Mouse (Mus musculus) heart, adult 9 months (tissue): Measurements from ENCODE around the gene Hist1h3e.
"Not testable (repeated sequence)": the region's sequence is repeated elsewhere in the genome, so short reads cannot be mapped to it uniquely, and the experiment has no call there.

Experiments used
- DNase-seq, 2 experiments: peaks; one replicate each; pipeline ENCODE4 v3.0.0; 2022; ENCODE audit warnings: low spot score in 2 of 2

The Hist1h3e gene

DNA sequence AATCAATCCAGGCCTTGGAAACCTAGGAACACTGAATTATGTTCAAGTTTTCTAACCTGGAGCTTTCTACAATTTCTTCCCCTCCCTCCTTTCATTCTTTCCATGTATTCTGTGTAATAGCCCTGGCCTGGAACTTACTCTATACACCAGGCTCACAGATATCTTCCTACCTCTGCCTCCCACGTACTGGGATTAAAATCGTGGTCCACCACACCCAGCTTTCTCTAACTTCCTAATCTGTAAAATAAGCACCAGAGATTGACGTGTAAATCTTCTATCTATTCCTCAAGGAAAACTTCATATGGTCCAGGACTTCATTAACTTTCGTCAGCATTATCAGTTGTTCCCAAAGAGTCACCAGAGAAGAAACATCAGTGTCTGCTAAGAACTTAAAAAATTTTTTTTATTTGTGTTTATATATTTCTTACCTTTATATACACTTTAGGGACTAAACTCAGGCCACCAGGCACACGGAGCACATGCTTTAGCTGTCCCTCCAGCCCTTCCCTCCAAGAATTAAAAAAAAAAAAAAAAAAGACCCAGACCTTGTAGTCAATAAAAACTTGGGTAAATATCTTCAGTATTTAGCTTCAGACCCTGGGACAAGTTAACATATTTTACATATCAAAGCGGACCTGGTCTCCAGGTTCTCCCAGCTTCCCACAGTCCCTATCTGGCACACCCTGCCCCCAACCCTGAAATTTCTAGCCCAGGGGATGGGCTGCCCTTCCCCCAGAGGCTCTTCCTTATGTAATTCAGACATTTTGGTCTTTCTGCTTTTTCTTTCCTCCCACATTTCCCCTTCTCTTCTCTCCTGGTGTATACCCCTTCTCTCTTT lies 20.3 kb upstream of the Hist1h3e start:
- DNase-seq, result no peak

DNA sequence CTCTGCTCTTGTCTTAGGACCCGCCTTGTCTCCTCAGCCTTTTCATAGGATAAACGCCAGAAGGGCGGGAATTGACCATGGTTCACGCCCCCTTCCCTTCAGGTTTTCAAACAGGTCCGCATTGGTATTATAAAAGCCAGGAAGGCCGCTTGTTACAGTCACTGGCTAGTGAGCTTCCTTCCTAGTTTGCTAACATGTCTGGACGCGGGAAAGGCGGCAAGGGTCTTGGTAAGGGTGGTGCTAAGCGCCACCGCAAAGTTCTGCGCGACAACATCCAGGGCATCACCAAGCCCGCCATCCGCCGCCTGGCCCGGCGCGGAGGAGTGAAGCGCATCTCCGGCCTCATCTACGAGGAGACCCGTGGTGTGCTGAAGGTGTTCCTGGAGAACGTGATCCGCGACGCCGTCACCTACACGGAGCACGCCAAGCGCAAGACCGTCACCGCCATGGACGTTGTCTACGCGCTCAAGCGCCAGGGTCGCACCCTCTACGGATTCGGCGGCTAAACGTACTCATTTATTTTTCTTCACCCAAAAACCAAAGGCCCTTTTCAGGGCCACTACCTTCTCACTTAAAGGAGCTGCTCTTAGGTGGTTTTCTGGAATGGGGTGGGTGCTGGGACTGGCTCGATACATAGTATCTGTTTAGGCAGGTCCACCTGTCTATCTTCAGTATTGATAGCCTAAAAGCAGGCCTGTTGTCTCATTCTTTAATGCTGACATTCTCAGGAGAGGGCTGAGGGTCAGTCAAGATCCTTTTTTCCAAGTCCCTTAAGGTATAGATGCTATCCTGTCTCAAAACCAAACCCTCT lies 19.4 kb upstream of the Hist1h3e start, which contains the start of gene Hist1h4d:
Hist1h4d (plus strand) TSS at position 191 of the 811 bp plus-strand sequence.
- peak; percentile 99 to 100 for DNase-seq

DNA sequence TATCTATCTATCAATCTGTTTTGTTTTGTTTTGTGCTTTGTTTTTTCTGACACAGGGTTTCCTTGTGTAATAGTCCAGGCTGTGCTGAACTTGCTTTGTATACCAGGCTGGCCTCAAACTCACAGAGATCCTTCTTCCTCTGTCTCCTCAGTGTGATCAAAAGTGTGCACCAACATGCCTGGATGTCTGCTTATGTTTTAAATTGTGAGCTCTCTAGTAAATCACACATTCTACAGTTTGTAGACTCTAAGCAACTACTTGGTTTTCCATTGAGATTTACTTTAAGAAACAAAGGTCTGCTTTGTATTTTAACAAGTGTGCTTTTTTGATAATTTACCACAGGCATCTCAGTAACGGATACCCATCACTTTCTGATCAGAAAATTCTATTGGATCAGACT lies 15.7 kb upstream of the Hist1h3e start:
- no peak for DNase-seq

DNA sequence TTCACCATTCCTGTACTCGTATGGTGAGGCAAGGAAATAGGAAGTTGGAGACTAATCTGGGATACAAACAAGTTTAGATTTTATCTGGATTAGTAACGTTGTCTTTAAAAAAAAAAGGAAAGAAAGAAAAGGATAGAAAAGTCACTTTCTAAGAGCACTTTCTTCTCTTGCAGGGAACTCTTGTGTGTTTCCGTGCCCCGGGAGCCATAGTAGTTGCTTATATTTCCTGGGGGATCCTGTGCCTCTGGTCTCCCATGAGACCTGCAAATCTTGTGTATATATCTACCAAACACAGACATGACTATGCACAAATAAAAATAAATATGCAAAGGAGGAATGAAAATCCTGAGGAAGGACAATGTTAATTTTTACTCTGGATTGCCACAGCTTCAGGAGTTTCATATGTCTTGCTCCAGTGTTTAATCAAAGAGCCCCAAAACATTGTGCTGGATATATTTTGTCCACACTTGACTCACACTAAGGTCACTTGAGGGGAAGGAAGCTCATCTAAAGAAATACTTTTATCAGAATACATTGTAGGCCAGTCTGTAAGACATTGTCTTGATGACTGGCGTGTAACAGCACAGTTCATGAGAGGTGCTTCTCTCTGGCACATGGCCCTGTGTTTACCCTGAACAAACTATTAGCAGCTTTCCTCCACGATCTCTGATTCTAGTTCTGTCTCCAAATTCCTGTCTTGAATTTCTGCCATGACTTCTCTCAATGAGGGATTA lies 14.9 kb upstream of the Hist1h3e start:
- DNase-seq, result no peak

DNA sequence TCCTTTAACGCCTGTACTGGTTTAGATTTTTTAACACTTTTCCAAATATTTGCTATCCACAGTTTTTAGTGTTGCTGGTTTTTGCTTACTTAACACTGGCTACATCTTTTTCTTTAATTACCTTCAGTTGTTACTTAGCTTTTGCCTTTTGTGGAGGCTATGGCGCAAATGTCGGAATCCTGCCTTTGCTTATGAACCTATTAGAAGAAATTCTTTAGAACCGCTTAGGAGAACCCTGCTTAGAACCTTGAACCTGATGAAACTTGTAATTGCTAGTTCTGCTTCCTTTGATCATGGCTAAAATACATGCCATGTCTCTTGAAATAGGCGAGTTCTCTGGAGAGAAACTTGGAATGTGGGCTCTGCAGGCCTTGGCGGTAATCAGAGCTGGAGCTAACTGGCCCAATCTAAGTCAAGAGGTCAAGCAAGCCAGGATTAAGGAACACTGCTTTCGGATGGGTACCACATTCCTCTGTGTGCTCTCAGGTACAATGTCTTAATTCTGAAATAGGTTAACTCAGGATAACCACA lies 14.2 kb upstream of the Hist1h3e start:
- DNase-seq, result no peak

DNA sequence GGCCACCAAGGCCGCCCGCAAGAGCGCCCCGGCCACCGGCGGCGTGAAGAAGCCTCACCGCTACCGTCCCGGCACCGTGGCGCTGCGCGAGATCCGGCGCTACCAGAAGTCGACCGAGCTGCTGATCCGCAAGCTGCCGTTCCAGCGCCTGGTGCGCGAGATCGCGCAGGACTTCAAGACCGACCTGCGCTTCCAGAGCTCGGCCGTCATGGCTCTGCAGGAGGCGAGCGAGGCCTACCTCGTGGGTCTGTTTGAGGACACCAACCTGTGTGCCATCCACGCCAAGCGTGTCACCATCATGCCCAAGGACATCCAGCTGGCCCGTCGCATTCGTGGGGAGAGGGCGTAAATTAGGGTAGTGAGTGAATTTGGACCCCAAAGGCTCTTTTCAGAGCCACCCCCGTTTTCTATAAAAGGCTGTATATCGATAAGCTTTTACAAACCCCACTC lies 13.7 kb upstream of the Hist1h3e start:
- DNase-seq, result not testable (repeated sequence)

DNA sequence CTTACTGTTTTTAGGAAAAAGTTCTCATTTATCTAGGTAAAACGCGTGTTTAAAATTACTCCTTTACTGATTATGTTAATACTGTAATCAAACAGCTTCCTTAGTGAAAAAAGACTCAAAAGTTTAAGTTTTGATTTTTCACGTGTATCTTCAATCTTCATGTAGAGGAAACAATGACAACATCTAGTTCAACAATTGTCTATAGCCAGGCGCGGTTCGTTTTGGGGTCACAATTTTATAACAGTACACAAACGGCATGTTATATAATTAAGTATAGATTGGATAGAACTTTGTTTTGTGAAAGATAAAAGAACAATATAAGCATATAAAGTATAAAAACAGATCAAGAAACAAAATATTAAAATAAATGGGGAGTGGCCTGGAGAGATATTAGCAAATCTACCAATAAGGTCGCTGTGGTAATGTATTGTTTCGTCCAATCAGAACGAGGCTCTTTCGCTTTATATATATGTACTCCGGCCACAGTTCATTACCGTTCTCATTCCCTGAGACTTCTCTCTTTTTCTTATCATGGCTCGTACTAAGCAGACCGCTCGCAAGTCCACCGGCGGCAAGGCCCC lies 13.2 kb upstream of the Hist1h3e start, which contains the start of gene Hist1h3d:
Hist1h3d (plus strand) TSS at position 493 of the 581 bp plus-strand sequence.
- peak; percentile 57 to 78 for DNase-seq

DNA sequence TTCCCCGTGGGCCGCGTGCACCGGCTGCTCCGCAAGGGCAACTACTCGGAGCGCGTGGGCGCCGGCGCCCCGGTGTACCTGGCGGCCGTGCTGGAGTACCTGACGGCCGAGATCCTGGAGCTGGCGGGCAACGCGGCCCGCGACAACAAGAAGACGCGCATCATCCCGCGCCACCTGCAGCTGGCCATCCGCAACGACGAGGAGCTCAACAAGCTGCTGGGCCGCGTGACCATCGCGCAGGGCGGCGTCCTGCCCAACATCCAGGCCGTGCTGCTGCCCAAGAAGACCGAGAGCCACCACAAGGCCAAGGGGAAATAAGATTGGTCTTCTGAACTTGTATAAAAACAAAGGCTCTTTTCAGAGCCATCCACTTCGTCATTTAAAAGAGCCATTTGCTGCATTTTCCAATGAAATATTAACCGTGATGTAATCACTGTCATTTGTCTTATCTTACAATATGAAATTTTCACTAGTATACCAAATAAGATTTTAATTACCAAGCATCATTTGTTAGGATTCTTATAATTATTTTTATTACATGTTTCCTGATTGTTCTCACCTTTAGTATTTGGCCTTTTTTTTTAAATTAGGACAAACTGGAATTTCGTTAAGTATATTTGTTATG lies 12.5 kb upstream of the Hist1h3e start:
- not testable (repeated sequence) for DNase-seq

DNA sequence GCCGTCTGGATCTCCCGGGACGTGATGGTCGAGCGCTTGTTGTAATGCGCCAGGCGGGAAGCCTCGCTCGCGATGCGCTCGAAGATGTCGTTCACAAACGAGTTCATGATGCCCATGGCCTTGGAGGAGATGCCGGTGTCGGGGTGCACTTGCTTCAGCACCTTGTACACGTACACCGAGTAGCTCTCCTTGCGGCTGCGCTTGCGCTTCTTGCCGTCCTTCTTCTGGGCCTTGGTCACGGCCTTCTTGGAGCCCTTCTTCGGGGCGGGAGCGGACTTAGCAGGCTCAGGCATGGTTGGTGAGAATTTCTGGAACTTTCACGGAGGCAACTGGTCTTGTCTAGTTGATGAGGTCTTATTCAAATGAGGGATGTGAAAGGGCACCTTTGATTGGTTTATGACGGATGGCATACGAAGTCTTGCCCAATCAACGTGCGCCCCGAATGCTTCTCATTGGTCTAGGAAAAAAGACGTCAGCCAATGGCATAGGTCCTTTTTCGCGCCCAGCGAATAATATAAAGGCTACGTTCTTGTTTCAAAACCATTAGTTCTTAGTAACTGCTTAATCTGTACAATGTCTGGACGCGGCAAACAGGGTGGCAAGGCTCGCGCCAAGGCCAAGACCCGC lies 11.8 kb upstream of the Hist1h3e start, which contains the start of the genes Hist1h2bf and Hist1h2ad:
Hist1h2bf (minus strand) TSS at position 299 of the 627 bp plus-strand sequence.
Hist1h2ad (plus strand) TSS at position 484 of the 627 bp plus-strand sequence.
- DNase-seq, result peak; percentile 89 to 95

DNA sequence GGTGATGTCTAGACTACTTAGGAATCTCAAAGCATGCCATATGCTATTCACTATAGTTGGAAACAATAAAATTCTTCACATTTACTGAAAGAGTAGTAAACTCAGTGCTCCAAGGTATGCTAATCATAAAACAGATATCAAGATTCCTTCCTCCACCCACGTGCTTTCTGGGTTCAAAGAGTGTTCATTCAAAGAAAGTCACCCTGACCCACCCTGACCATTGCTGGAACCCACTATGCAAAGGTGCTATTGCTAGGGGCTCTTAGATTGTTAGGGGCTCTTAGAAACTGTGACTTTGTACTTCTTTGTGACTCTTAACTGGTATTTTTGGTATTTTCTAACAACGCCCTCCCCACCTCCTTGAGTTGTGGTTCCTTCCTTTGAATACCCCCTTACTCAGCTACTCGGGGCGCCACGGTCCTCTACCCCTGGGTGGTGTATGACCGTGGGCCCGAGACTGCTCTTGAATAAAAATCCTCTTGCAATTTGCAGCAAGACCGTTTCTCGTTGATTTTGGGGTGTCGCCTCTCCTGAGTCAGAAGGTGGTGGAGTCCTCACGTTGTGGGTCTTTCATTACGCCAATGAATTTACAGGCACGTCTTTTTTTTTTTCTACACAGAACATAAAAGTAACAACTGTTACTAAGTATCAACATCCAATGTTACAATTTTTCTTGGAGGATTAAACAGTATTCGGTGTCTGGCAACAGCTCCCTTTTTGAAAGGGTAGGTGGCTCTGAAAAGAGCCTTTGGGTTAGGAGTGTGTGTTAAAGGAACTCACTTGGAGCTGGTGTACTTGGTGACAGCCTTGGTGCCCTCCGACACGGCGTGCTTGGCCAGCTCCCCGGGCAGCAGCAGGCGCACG lies 11.1 kb upstream of the Hist1h3e start:
- DNase-seq, result not testable (repeated sequence)

DNA sequence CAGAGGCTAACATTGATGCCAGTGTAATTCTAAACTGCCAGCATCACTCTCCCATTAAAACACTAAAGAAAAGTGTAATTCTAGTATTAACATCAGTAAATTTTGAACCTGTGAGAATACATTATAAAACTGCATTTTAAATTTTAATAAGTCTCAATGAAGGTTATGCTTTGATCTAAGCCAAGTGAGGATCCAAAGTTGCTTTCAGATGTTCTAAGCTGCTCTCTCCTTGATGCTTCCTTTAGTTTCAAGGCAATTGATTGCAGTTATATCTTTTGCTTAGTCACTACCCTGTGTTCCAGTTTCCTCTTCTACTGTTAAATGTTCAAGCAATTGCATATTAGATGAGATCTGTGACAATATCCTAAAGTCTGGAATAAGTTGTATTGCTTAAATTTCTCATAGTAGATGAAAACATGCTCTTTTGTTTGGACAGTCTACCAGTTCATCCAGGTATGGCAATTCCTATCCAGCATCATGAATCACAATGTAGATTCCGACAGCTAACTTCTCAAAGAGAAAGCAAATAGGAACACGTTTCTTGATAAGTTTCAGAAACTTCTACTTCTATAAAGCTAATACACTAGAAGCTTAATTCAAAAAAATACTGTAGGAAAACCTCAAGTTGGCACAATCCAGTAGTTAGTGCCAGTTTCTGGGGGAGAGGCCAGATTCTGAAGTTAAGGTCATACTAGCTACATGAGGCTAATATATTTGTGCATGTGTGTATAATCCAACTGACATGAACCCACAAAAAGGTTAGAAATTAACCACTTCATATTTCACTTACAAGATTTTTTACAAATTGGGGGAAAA lies 10.3 kb upstream of the Hist1h3e start:
- DNase-seq, result no peak

DNA sequence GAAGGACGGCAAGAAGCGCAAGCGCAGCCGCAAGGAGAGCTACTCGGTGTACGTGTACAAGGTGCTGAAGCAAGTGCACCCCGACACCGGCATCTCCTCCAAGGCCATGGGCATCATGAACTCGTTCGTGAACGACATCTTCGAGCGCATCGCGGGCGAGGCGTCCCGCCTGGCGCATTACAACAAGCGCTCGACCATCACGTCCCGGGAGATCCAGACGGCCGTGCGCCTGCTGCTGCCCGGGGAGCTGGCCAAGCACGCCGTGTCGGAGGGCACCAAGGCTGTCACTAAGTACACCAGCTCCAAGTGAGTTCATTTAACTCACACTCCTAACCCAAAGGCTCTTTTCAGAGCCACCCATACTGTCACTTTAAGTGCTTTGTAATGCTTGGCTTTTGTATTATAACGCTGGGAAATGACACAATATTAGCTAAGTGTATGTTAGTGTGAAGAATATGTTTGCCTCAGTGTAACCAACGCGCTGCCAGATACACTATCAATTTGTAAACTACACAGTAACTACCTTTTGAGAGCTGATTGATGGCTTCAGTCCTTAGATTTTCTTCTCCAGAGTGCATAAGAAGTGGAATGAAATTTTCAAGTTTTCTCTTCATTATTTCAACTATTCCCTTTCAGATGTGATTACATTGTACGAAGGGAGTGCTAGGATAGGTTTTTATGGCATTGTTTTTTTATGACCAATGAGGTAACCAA lies 9.5 kb upstream of the Hist1h3e start:
- DNase-seq, result not testable (repeated sequence)

DNA sequence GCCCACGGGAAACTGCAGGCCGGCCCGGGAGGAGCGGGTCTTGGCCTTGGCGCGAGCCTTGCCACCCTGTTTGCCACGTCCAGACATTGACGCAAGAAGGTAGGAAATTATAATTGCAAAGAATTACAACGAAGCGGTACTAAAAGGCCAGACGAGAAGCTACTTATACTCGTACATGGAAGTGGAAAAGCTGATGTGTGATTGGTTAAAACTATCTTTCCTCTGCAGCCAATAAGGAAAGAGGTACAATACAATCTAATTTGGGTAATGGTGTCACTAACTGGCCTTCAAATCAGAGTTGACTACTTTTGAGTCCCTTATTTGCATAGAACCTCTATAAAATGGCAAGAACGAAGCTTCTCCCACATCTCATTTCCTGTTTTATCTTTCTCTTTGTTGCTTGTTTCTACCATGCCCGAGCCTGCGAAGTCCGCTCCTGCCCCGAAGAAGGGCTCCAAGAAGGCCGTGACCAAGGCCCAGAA lies 8.9 kb upstream of the Hist1h3e start, which contains the start of the genes Hist1h2ae and Hist1h2bg:
Hist1h2ae (minus strand) TSS at position 199 of the 482 bp plus-strand sequence.
Hist1h2bg (plus strand) TSS at position 375 of the 482 bp plus-strand sequence.
- DNase-seq, result peak; percentile 85 to 94

DNA sequence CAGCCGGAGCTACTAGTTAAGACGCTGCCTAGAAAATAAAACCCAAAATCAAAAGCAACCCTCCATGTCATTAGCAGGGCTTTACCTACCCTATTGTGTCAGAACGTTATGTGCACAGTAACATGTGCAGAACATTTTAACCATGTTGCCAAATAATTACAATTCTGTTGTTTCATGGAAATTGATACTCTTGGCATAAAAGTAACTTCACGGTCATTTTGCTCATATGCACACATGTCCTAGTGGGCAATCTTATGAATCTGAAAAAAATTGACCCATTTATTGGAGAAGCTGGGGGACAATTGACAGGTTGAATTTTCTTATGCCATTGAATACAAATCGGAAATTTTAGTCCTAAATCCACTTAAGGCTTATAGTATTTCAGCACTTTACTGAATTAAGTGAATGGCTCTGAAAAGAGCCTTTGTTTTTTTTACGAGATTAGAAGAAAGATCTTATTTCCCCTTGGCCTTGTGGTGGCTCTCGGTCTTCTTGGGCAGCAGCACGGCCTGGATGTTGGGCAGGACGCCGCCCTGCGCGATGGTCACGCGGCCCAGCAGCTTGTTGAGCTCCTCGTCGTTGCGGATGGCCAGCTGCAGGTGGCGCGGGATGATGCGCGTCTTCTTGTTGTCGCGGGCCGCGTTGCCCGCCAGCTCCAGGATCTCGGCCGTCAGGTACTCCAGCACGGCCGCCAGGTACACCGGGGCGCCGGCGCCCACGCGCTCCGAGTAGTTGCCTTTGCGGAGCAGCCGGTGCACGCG lies 8.3 kb upstream of the Hist1h3e start:
- DNase-seq, result not testable (repeated sequence)

DNA sequence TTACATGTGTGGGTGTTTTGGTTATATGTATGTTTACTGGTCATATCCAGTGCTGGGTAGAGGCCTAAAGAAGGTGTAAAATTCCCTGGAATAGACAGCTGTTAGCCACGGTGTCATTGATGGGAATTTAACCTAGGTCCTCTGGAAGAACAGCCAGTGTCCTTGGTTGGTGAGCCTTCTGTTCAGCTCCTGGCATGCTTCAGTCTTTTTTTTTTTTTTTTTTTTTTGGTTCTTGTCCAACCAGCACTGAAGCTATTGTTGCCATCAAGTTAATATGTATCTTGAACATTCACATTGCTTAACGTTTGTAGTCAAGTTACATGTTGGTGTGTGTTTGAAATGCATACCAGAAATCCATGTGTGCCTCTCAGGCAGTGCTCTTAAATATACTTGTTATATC lies 2.3 kb upstream of the Hist1h3e start:
- DNase-seq, result no peak
